ENCODE assay signal across 15 mouse cellular contexts in genomic region chr10:126521836-126522815, GRCm38 (mm10).
DNase-seq lines count a peak whose midpoint lies in the region; ATAC-seq and TF ChIP-seq lines count a peak whose summit lies in the region.
"Had no signal": no experiment of that assay in that cellular context is flagged by ENCODE, and none has a peak within 500 bp of the region (broad histone marks: within the 10 kb centered on the region; RNA-seq: fewer than 3 reads in every experiment).

No protein-coding gene starts in this region.

- H3K9ac ChIP-seq in hindbrain, embryonic 16.5 days (ENCODE audit: low read depth, low read length) = no peak overlapping the region
- no peak overlapping the region for H3K9ac ChIP-seq in stomach, embryonic 14.5 days (replicated peaks; ENCODE audit: low read depth, low read length)
- no peak overlapping the region for H3K9ac ChIP-seq in stomach, postnatal 0 days (ENCODE audit: low read length)
- H3K9ac ChIP-seq in hindbrain, embryonic 14.5 days = 0 out of 2 replicates have a peak overlapping the region, but pooled peaks have one; percentile 12
- H3K9ac ChIP-seq in stomach, embryonic 16.5 days (ENCODE audit: low read length) = no peak overlapping the region
- H3K9ac ChIP-seq: forebrain, embryonic 13.5 days; liver, embryonic 12.5 days; midbrain, embryonic 12.5 days had no signal

- no peak for ATAC-seq in hindbrain, embryonic 16.5 days
- no peak for ATAC-seq in stomach, embryonic 14.5 days (ENCODE audit: insufficient number of reproducible peaks, insufficient read depth, low FRiP score, low read depth)
- ATAC-seq in stomach, postnatal 0 days (ENCODE audit: low FRiP score, low TSS enrichment) = no peak
- no peak for ATAC-seq in hindbrain, embryonic 14.5 days (ENCODE audit: low FRiP score)
- no peak for ATAC-seq in stomach, embryonic 16.5 days (ENCODE audit: insufficient read depth, low FRiP score)
- ATAC-seq: forebrain, embryonic 13.5 days; liver, embryonic 12.5 days; lung, postnatal 0 days had no signal

- H3K4me2 ChIP-seq in hindbrain, embryonic 16.5 days (ENCODE audit: low read length) = no peak overlapping the region
- no peak overlapping the region for H3K4me2 ChIP-seq in stomach, embryonic 14.5 days (replicated peaks; ENCODE audit: low read depth, low read length)
- H3K4me2 ChIP-seq in stomach, postnatal 0 days (replicated peaks; ENCODE audit: low read depth) = no peak overlapping the region
- no peak overlapping the region for H3K4me2 ChIP-seq in hindbrain, embryonic 14.5 days (replicated peaks)
- 0 out of 2 replicates have a peak overlapping the region, but pooled peaks have one; percentile 19 for H3K4me2 ChIP-seq in stomach, embryonic 16.5 days (ENCODE audit: low read depth, low read length)
- H3K4me2 ChIP-seq: forebrain, embryonic 13.5 days; liver, embryonic 12.5 days; midbrain, embryonic 12.5 days had no signal

- no peaks in the 10 kb centered on the region for H3K36me3 ChIP-seq in hindbrain, embryonic 10.5 days
- H3K36me3 ChIP-seq in hindbrain, embryonic 16.5 days (ENCODE audit: control insufficient read depth, insufficient read depth, low read length) = no peaks in the 10 kb centered on the region
- no peaks in the 10 kb centered on the region for H3K36me3 ChIP-seq in stomach, embryonic 14.5 days (ENCODE audit: control insufficient read depth, insufficient read depth, low read length)
- H3K36me3 ChIP-seq in stomach, postnatal 0 days (ENCODE audit: control insufficient read depth, insufficient read depth, low read length) = no peaks in the 10 kb centered on the region
- no peaks in the 10 kb centered on the region for H3K36me3 ChIP-seq in hindbrain, embryonic 14.5 days (replicated peaks; ENCODE audit: control insufficient read depth, insufficient read depth)
- H3K36me3 ChIP-seq in stomach, embryonic 16.5 days (ENCODE audit: control insufficient read depth, insufficient read depth, low read length) = no peaks in the 10 kb centered on the region
- H3K36me3 ChIP-seq: heart, embryonic 10.5 days; liver, embryonic 12.5 days; midbrain, embryonic 12.5 days had no signal

- 63% methylated on average over 7 of the region's 7 CpGs for WGBS in hindbrain, embryonic 10.5 days
- WGBS in hindbrain, embryonic 16.5 days = 43% methylated on average over 7 of the region's 7 CpGs
- WGBS in stomach, embryonic 14.5 days = 30% methylated on average over 7 of the region's 7 CpGs
- WGBS in stomach, postnatal 0 days = 23% methylated on average over 7 of the region's 7 CpGs
- WGBS in hindbrain, embryonic 14.5 days = 41% methylated on average over 7 of the region's 7 CpGs
- 32% methylated on average over 7 of the region's 7 CpGs for WGBS in stomach, embryonic 16.5 days

- peaks cover 34% of the 10 kb centered on the region for H3K4me1 ChIP-seq in hindbrain, embryonic 10.5 days (replicated peaks)
- H3K4me1 ChIP-seq in hindbrain, embryonic 16.5 days (ENCODE audit: control insufficient read depth, insufficient read depth, low read depth, low read length) = peaks cover 6% of the 10 kb centered on the region
- H3K4me1 ChIP-seq in stomach, embryonic 14.5 days (ENCODE audit: control insufficient read depth, insufficient read depth, low read length) = 0 out of 2 replicates have a peak, but pooled peaks cover 3% of the 10 kb centered on the region
- no peaks in the 10 kb centered on the region for H3K4me1 ChIP-seq in stomach, postnatal 0 days (replicated peaks; ENCODE audit: control insufficient read depth, insufficient read depth)
- H3K4me1 ChIP-seq in hindbrain, embryonic 14.5 days (replicated peaks; ENCODE audit: control insufficient read depth, insufficient read depth, low read length) = peaks cover 5% of the 10 kb centered on the region; the same call in 1 of the 2 replicates
- H3K4me1 ChIP-seq in stomach, embryonic 16.5 days (ENCODE audit: control insufficient read depth, insufficient read depth, low read length) = peaks cover 5% of the 10 kb centered on the region; the same call in 1 of the 2 replicates
- H3K4me1 ChIP-seq: heart, embryonic 10.5 days; liver, embryonic 12.5 days had no signal

- H3K9me3 ChIP-seq in hindbrain, embryonic 10.5 days = 0 out of 2 replicates have a peak, but pooled peaks cover 2% of the 10 kb centered on the region
- H3K9me3 ChIP-seq in hindbrain, embryonic 16.5 days (ENCODE audit: control insufficient read depth, low read length) = no peaks in the 10 kb centered on the region
- no peaks in the 10 kb centered on the region for H3K9me3 ChIP-seq in stomach, embryonic 14.5 days (ENCODE audit: control insufficient read depth, low read depth, low read length)
- H3K9me3 ChIP-seq in stomach, postnatal 0 days (ENCODE audit: control insufficient read depth, low read length) = no peaks in the 10 kb centered on the region
- H3K9me3 ChIP-seq in hindbrain, embryonic 14.5 days (ENCODE audit: control insufficient read depth, low read length) = 0 out of 2 replicates have a peak, but pooled peaks cover 3% of the 10 kb centered on the region
- H3K9me3 ChIP-seq in stomach, embryonic 16.5 days (replicated peaks; ENCODE audit: control insufficient read depth, low read length) = no peaks in the 10 kb centered on the region; the same call in 1 of the 2 replicates
- H3K9me3 ChIP-seq: heart, embryonic 10.5 days; liver, embryonic 12.5 days had no signal

- no peak for TF ChIP-seq CTCF in stomach, postnatal 0 days (IDR thresholded peaks at IDR 0.05; ENCODE audit: low read depth)

- no peaks in the 10 kb centered on the region for H3K27me3 ChIP-seq in hindbrain, embryonic 10.5 days (ENCODE audit: insufficient read depth, poor library complexity, severe bottlenecking)
- no peaks in the 10 kb centered on the region for H3K27me3 ChIP-seq in hindbrain, embryonic 16.5 days (replicated peaks; ENCODE audit: control insufficient read depth, insufficient read depth, low read length)
- H3K27me3 ChIP-seq in stomach, embryonic 14.5 days (ENCODE audit: control insufficient read depth, insufficient read depth, low read length) = no peaks in the 10 kb centered on the region
- H3K27me3 ChIP-seq in stomach, postnatal 0 days (ENCODE audit: control insufficient read depth, insufficient read depth, low read length) = no peaks in the 10 kb centered on the region
- no peaks in the 10 kb centered on the region for H3K27me3 ChIP-seq in hindbrain, embryonic 14.5 days (ENCODE audit: control insufficient read depth, insufficient read depth, low read length)
- H3K27me3 ChIP-seq in stomach, embryonic 16.5 days (ENCODE audit: control insufficient read depth, insufficient read depth, low read length) = no peaks in the 10 kb centered on the region
- H3K27me3 ChIP-seq: forebrain, embryonic 13.5 days; liver, embryonic 12.5 days; midbrain, embryonic 12.5 days had no signal

- DNase-seq in hindbrain, embryonic 10.5 days (ENCODE audit: low spot score) = peak; percentile 15
- no peak for DNase-seq in stomach, postnatal 0 days (ENCODE audit: low spot score)
- DNase-seq in hindbrain, embryonic 14.5 days (ENCODE audit: low spot score) = no peak
- DNase-seq in right cerebral cortex, postnatal 25 days = no peak
- DNase-seq in ovary, postnatal 14 days (ENCODE audit: low spot score) = no peak
- DNase-seq: kidney, postnatal 25 days; layer of hippocampus, postnatal 36 days had no signal

- peak overlapping the region; percentile 40 for H3K27ac ChIP-seq in hindbrain, embryonic 10.5 days
- H3K27ac ChIP-seq in hindbrain, embryonic 16.5 days (ENCODE audit: low read depth, low read length) = no peak overlapping the region
- H3K27ac ChIP-seq in stomach, embryonic 14.5 days (ENCODE audit: low read length) = peak overlapping the region; percentile 36; the same call in 1 of the 2 replicates
- no peak overlapping the region for H3K27ac ChIP-seq in stomach, postnatal 0 days (replicated peaks)
- H3K27ac ChIP-seq in hindbrain, embryonic 14.5 days = no peak overlapping the region
- no peak overlapping the region for H3K27ac ChIP-seq in stomach, embryonic 16.5 days (ENCODE audit: low read length)
- H3K27ac ChIP-seq: forebrain, embryonic 13.5 days; heart, embryonic 10.5 days; liver, embryonic 12.5 days; midbrain, embryonic 12.5 days had no signal

- H3K4me3 ChIP-seq in hindbrain, embryonic 10.5 days = no peak overlapping the region
- no peak overlapping the region for H3K4me3 ChIP-seq in hindbrain, embryonic 16.5 days (ENCODE audit: low read length)
- no peak overlapping the region for H3K4me3 ChIP-seq in stomach, embryonic 14.5 days (ENCODE audit: low read depth, low read length)
- H3K4me3 ChIP-seq in stomach, postnatal 0 days (ENCODE audit: low read depth, low read length) = no peak overlapping the region
- no peak overlapping the region for H3K4me3 ChIP-seq in hindbrain, embryonic 14.5 days (replicated peaks; ENCODE audit: low read length)
- no peak overlapping the region for H3K4me3 ChIP-seq in stomach, embryonic 16.5 days (replicated peaks; ENCODE audit: low read length)
- H3K4me3 ChIP-seq: forebrain, embryonic 13.5 days; heart, embryonic 10.5 days; liver, embryonic 12.5 days; midbrain, embryonic 12.5 days had no signal

- TF ChIP-seq EP300 in stomach, postnatal 0 days (optimal IDR thresholded peaks at IDR 0.05) = no peak

Comparison
In these comparisons a context has a peak if more than half of its experiments do, and no peak if none do; other contexts are left out.
1. H3K27ac ChIP-seq: peak in hindbrain, embryonic 10.5 days (single experiment) and stomach, embryonic 14.5 days (single experiment); none in hindbrain, embryonic 16.5 days (single experiment), stomach, postnatal 0 days (single experiment), hindbrain, embryonic 14.5 days (single experiment) and stomach, embryonic 16.5 days (single experiment).